Mouse (Mus musculus): ENCODE data around the gene Gm9918. TPM values are rescaled to one million over a fixed set of nuclear protein-coding genes. Genes with fewer than 3 reads are reported as not detected.

Gm9918 gene
- polyA plus RNA-seq, 1 experiment from 2014 or later, result 0.15 TPM

DNA sequence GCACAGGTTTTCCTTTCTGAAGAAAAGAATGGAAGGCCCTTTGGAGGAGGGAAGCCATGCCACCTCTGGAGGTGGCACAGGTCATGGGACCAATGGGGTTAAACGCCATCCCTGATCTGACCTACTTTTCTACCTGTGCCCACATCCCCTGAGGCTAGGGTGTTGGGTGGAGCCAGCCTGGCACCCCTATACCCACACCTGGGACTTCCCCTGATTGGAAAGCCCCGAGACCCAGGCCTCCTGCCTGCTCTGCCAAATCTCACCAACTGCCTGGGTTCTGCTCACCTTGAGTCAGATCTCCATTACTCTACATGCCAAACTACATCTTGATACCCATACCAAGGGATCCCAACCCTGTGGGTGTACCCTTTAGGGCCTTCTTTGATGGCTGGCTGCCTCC lies 7.3 kb upstream of the Gm9918 start:
- Histone ChIP-seq H3K4me3 (ENCODE audit: control insufficient read depth in 1 of 2, insufficient read depth in 1 of 2, low read depth in 1 of 2, low read length in 2 of 2) (no peak overlapping the region), H3K9ac (ENCODE audit: low read length) (no peak overlapping the region), H3K27me3 (ENCODE audit: control insufficient read depth, insufficient read depth, low read length) (peaks cover 35% of the 10 kb centered on the region), H3K36me3 (ENCODE audit: control insufficient read depth, insufficient read depth, low read length) (no peaks in the 10 kb centered on the region), H3K27ac (replicated peaks in 1 of 2; ENCODE audit: control insufficient read depth in 1 of 2, insufficient read depth in 1 of 2, low read depth in 2 of 2, low read length in 2 of 2) (no peak overlapping the region), H3K4me1 (ENCODE audit: control insufficient read depth in 2 of 2, insufficient read depth in 2 of 2, low read length in 2 of 2) (peaks cover 0 to 7% of the 10 kb centered on the region in 2 experiments; a peak in 2 of 4 replicates), H3K9me3 (ENCODE audit: control insufficient read depth, low read length) (no peaks in the 10 kb centered on the region), H3K4me2 (ENCODE audit: low read length) (no peak overlapping the region)
- WGBS, result 63% methylated on average over 2 of the region's 2 CpGs
- no peak for ATAC-seq (ENCODE audit: insufficient number of reproducible peaks, insufficient read depth, low FRiP score, low read depth)

DNA sequence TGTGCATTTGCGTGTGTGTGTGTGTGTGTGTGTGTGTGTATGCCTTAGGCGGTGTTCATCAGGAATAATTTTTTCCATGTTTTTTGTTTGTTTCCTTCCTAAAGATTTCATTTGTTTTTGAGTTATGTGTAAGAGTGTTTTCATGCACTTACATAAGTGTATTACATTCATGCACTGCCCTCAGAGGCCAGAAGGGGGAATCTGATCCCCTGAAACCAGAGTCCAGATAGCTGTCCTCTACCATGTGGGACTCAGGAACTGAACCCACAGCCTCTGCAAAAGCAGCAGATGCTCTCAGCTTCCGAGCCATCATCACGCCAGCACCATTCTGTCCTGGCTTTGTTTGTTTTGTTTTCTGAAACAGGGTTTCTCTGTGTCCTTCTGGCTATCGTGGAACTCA lies 4.8 kb upstream of the Gm9918 start:
- H3K27ac ChIP-seq (replicated peaks in 1 of 2; ENCODE audit: control insufficient read depth in 1 of 2, insufficient read depth in 1 of 2, low read depth in 2 of 2, low read length in 2 of 2), result no peak overlapping the region
- WGBS, result 82% methylated on average over 5 of the region's 5 CpGs
- H3K4me1 ChIP-seq (ENCODE audit: control insufficient read depth in 2 of 2, insufficient read depth in 2 of 2, low read length in 2 of 2), result peaks cover 0 to 2% of the 10 kb centered on the region in 2 experiments; a peak in 1 of 4 replicates
- H3K36me3 ChIP-seq (ENCODE audit: control insufficient read depth, insufficient read depth, low read length), result no peaks in the 10 kb centered on the region
- H3K27me3 ChIP-seq (ENCODE audit: control insufficient read depth, insufficient read depth, low read length), result peaks cover 29% of the 10 kb centered on the region
- no peak overlapping the region for H3K4me2 ChIP-seq (ENCODE audit: low read length)
- no peak overlapping the region for H3K9ac ChIP-seq (ENCODE audit: low read length)
- no peaks in the 10 kb centered on the region for H3K9me3 ChIP-seq (ENCODE audit: control insufficient read depth, low read length)
- no peak for ATAC-seq (ENCODE audit: insufficient number of reproducible peaks, insufficient read depth, low FRiP score, low read depth)
- no peak overlapping the region for H3K4me3 ChIP-seq (ENCODE audit: control insufficient read depth in 1 of 2, insufficient read depth in 1 of 2, low read depth in 1 of 2, low read length in 2 of 2)

GRCm38 (mm10) chr15:102271441-102271840 lies 1.1 kb downstream of the Gm9918 start:
- no peak overlapping the region for H3K9ac ChIP-seq (ENCODE audit: low read length)
- H3K27me3 ChIP-seq (ENCODE audit: control insufficient read depth, insufficient read depth, low read length), result peaks cover 24% of the 10 kb centered on the region
- 28% methylated on average over 3 of the region's 3 CpGs for WGBS
- no peaks in the 10 kb centered on the region for H3K9me3 ChIP-seq (ENCODE audit: control insufficient read depth, low read length)
- no peak overlapping the region for H3K4me2 ChIP-seq (ENCODE audit: low read length)
- H3K36me3 ChIP-seq (ENCODE audit: control insufficient read depth, insufficient read depth, low read length), result no peaks in the 10 kb centered on the region
- no peak overlapping the region for H3K27ac ChIP-seq (replicated peaks in 1 of 2; ENCODE audit: control insufficient read depth in 1 of 2, insufficient read depth in 1 of 2, low read depth in 2 of 2, low read length in 2 of 2)
- no peak for ATAC-seq (ENCODE audit: insufficient number of reproducible peaks, insufficient read depth, low FRiP score, low read depth)
- H3K4me3 ChIP-seq (ENCODE audit: control insufficient read depth in 1 of 2, insufficient read depth in 1 of 2, low read depth in 1 of 2, low read length in 2 of 2), result no peak overlapping the region
- H3K4me1 ChIP-seq (ENCODE audit: control insufficient read depth in 2 of 2, insufficient read depth in 2 of 2, low read length in 2 of 2), result peaks cover 0 to 4% of the 10 kb centered on the region in 2 experiments; a peak in 1 of 4 replicates

DNA sequence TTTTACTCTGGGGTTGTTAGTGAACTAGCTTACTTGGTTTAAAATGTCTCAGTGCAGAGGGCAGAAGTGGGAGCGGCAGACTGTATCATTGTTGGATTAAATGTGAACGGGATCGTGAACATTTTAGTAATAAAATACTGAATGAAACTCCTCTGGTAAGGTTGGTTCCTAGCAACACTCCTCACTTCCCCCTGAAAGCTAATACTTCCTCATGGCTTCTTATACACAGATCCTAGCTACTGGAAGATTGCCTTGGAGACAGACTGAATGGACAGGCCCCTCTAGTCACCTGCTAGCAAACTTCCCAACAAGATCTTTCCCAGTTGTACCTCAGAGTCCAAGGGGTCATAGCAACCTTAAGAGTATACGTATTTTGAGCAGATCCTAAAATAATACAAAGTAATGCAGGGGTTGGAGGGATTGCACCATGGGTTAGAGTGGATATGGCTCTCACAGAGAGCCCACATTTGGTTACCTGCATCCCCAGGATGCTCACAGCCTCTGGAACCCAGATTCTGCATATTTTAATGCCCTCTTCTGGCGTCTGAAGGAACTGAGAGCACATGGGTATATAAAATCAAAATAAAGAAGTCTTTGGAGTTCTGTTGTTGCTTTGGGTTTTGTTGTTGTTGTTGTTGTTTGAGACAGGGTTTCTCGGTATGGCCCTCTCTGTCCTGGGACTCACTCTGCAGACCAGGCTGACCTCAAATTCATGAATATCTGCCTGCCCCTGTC lies 3.8 kb downstream of the Gm9918 start:
- H3K36me3 ChIP-seq (ENCODE audit: control insufficient read depth, insufficient read depth, low read length), result no peaks in the 10 kb centered on the region
- no peak overlapping the region for H3K4me3 ChIP-seq (ENCODE audit: control insufficient read depth in 1 of 2, insufficient read depth in 1 of 2, low read depth in 1 of 2, low read length in 2 of 2)
- H3K4me2 ChIP-seq (ENCODE audit: low read length), result no peak overlapping the region
- H3K27me3 ChIP-seq (ENCODE audit: control insufficient read depth, insufficient read depth, low read length), result peaks cover 24% of the 10 kb centered on the region
- no peak overlapping the region for H3K27ac ChIP-seq (replicated peaks in 1 of 2; ENCODE audit: control insufficient read depth in 1 of 2, insufficient read depth in 1 of 2, low read depth in 2 of 2, low read length in 2 of 2)
- no peak overlapping the region for H3K9ac ChIP-seq (ENCODE audit: low read length)
- peaks cover 5 to 8% of the 10 kb centered on the region in 2 experiments; a peak in 3 of 4 replicates for H3K4me1 ChIP-seq (ENCODE audit: control insufficient read depth in 2 of 2, insufficient read depth in 2 of 2, low read length in 2 of 2)
- ATAC-seq (ENCODE audit: insufficient number of reproducible peaks, insufficient read depth, low FRiP score, low read depth), result no peak
- no peaks in the 10 kb centered on the region for H3K9me3 ChIP-seq (ENCODE audit: control insufficient read depth, low read length)
- 70% methylated on average over 6 of the region's 6 CpGs for WGBS

- Histone ChIP-seq H3K27me3 (ENCODE audit: control insufficient read depth, insufficient read depth, low read length) (no peaks in the 10 kb centered on the region), H3K36me3 (ENCODE audit: control insufficient read depth, insufficient read depth, low read length) (peaks cover 25% of the 10 kb centered on the region), H3K4me1 (ENCODE audit: control insufficient read depth in 2 of 2, insufficient read depth in 2 of 2, low read length in 2 of 2) (peaks cover 9 to 20% of the 10 kb centered on the region in 2 experiments), H3K4me3 (ENCODE audit: control insufficient read depth in 1 of 2, insufficient read depth in 1 of 2, low read depth in 1 of 2, low read length in 2 of 2) (peak overlapping the region; percentile 67 to 86), H3K4me2 (ENCODE audit: low read length) (peak overlapping the region; percentile 83), H3K27ac (replicated peaks in 1 of 2; ENCODE audit: control insufficient read depth in 1 of 2, insufficient read depth in 1 of 2, low read depth in 2 of 2, low read length in 2 of 2) (peak overlapping the region; percentile 61 to 86; a peak in 3 of 4 replicates), H3K9me3 (ENCODE audit: control insufficient read depth, low read length) (no peaks in the 10 kb centered on the region), H3K9ac (ENCODE audit: low read length) (peak overlapping the region; percentile 81)
- WGBS, result 18% methylated on average over 7 of the region's 7 CpGs
- ATAC-seq (ENCODE audit: insufficient number of reproducible peaks, insufficient read depth, low FRiP score, low read depth), result no peak
These were observed 8.3 kb downstream of the Gm9918 start for GRCm38 (mm10) chr15:102278726-102279091.

DNA sequence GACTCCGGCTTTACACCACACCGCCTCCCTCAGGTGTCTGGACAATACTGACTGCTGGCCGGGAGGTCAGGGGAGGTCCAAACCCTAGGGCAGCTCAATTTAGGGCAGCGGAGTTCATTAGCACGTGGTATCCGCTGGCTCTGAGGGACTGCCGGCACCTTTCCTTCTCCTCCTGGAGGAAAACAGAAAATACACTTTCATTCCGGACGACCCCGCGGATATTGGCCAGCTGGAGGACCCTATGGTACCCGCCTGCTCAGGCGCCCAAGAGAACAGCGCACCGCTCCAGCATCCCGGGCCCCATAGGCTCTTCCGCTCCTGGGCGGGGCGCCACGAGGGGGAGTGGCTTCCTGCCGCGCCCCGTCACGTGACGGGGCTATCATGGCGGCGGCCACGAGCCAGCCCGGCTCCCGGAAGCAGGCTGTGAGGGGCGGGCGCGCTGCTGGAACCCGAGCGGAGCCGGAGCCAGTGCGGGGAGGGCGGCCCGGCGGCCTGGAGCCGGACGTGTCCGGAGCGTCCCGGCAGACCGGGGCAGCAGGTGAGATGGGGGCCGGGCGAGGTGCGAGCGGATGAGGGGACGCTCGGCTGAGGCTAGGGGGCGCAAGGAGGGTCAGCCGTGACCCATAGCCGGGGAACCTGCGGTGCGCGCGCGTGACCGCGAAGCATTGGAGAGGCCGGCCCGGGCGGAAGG lies 8.9 kb downstream of the Gm9918 start, which contains the start of gene Mfsd5:
Gene Mfsd5, plus strand, starts transcription at position 363 of the 691 bp plus-strand sequence.
- under 1% methylated on average over 65 of the region's 65 CpGs for WGBS
- H3K36me3 ChIP-seq (ENCODE audit: control insufficient read depth, insufficient read depth, low read length), result peaks cover 25% of the 10 kb centered on the region
- peak within 1 kb of the TSS; percentile 67 to 86 for H3K4me3 ChIP-seq (ENCODE audit: control insufficient read depth in 1 of 2, insufficient read depth in 1 of 2, low read depth in 1 of 2, low read length in 2 of 2)
- peaks cover 9 to 20% of the 10 kb centered on the region in 2 experiments for H3K4me1 ChIP-seq (ENCODE audit: control insufficient read depth in 2 of 2, insufficient read depth in 2 of 2, low read length in 2 of 2)
- no peaks in the 10 kb centered on the region for H3K9me3 ChIP-seq (ENCODE audit: control insufficient read depth, low read length)
- H3K27me3 ChIP-seq (ENCODE audit: control insufficient read depth, insufficient read depth, low read length), result no peaks in the 10 kb centered on the region
- peak within 1 kb of the TSS; percentile 81 for H3K9ac ChIP-seq (ENCODE audit: low read length)
- H3K27ac ChIP-seq (replicated peaks in 1 of 2; ENCODE audit: control insufficient read depth in 1 of 2, insufficient read depth in 1 of 2, low read depth in 2 of 2, low read length in 2 of 2), result peak within 1 kb of the TSS; percentile 76 to 86
- peak within 1 kb of the TSS; percentile 83 for H3K4me2 ChIP-seq (ENCODE audit: low read length)
- ATAC-seq (ENCODE audit: insufficient number of reproducible peaks, insufficient read depth, low FRiP score, low read depth), result peak; percentile 96

DNA sequence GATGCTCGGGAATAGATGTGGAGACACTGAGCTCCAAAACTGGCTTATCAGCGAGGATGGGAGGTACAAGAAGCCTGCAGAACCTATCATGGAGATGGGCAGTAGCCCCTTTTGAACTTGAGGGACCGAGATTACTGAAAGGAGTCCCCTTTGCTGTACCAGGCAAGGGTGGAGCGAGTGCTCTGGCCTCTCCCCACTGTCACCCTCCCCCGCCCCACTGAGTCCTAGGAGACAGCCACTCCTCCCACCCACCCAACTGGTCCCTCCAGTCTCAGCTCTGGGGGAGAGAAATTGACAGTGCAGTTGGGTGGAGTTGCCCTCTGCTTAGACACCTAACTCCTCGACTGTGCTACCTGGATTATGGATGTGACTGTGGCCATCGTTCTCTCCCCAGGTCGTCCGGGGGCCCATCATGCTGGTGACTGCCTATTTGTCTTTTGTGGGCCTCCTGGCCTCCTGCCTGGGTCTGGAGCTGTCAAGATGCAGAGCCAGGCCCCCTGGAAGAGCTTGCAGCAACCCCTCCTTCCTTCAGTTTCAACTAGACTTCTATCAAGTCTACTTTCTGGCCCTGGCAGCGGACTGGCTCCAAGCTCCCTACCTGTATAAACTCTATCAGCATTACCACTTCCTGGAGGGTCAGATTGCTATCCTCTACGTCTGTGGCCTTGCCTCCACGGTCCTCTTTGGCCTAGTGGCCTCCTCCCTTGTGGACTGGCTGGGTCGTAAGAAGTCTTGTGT lies 9.6 kb downstream of the Gm9918 start:
- peak; percentile 20 for ATAC-seq (ENCODE audit: insufficient number of reproducible peaks, insufficient read depth, low FRiP score, low read depth)
- 23% methylated on average over 13 of the region's 13 CpGs for WGBS

More for the DNA sequence above, 9.6 kb downstream of the Gm9918 start:
- H3K36me3 ChIP-seq (ENCODE audit: control insufficient read depth, insufficient read depth, low read length), result peaks cover 25% of the 10 kb centered on the region
- no peaks in the 10 kb centered on the region for H3K9me3 ChIP-seq (ENCODE audit: control insufficient read depth, low read length)
- H3K27me3 ChIP-seq (ENCODE audit: control insufficient read depth, insufficient read depth, low read length), result no peaks in the 10 kb centered on the region
- H3K9ac ChIP-seq (ENCODE audit: low read length), result peak overlapping the region; percentile 81
- H3K4me2 ChIP-seq (ENCODE audit: low read length), result peak overlapping the region; percentile 83
- peaks cover 11 to 20% of the 10 kb centered on the region in 2 experiments for H3K4me1 ChIP-seq (ENCODE audit: control insufficient read depth in 2 of 2, insufficient read depth in 2 of 2, low read length in 2 of 2)
- peak overlapping the region; percentile 67 to 86 for H3K4me3 ChIP-seq (ENCODE audit: control insufficient read depth in 1 of 2, insufficient read depth in 1 of 2, low read depth in 1 of 2, low read length in 2 of 2)
- peak overlapping the region; percentile 76 to 86 for H3K27ac ChIP-seq (replicated peaks in 1 of 2; ENCODE audit: control insufficient read depth in 1 of 2, insufficient read depth in 1 of 2, low read depth in 2 of 2, low read length in 2 of 2)
